Mouse (Mus musculus): ENCODE results near the gene Cadm1.

- TF ChIP-seq CTCF (conservative IDR thresholded peaks at IDR 0.05; ENCODE audit: insufficient read depth, insufficient read length, low read depth, low read length) (no peak), POLR2A (IDR thresholded peaks at IDR 0.05; ENCODE audit: low read depth, low read length) (no peak)
Observed at GRCm38 (mm10) chr9:47764920-47765319, 234.9 kb downstream of the Cadm1 start.

Measured in kidney, adult 2 months (tissue).